Mouse (Mus musculus): ENCODE data around the gene Mrgprx2.
"Not testable (repeated sequence)": the region's sequence is repeated elsewhere in the genome, so short reads cannot be mapped to it uniquely, and the experiment has no call there.

Gene Mrgprx2

DNA sequence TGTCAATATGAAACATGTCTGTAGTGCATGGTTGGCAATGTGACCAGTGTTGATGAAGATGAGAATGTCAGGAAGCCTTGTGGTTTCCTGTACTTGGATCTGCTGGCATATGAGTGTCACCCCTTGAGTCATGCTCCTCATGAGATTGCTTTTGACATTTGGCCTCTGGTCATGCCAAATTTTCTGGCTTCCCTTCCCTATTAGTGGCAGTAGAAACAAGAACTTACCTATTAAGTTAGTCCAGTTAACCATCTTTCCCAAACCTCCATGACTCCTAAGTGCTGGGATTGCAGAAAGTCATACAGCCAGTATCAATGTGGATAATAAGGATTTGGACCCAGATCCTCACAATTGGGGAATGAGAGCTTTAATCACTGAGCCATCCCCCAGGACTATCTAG, at the start of gene Mrgprx2:
Gene Mrgprx2 (minus strand): TSS at position 101 of the 400 bp plus-strand sequence.
- DNase-seq (ENCODE audit: low read depth): no peak

GRCm38 (mm10) chr7:48456242-48456641, 42.9 kb downstream of the Mrgprx2 start, which contains the start of gene Mrgprb1:
Gene Mrgprb1 (minus strand): TSS chr7:48456342.
- no peak for DNase-seq (ENCODE audit: low read depth)

DNA sequence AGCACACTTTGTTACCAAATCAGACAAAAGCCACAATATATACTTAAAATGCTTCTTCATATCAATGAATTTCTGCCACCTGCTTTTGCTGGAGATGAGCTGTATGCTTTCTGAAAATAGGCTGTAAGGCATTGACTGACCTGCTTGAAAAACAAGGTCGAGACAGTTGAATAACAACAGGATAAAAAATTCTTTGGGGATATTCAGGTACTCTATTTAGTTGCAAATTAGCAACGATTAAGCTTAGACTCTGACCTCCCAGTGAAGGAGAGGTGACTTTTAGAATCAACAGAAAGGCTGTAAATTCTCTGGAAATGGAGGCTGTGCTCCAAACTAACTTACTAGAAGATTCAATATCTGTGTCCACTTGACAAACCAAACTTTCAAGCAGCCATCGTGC, 62.5 kb downstream of the Mrgprx2 start:
- DNase-seq (ENCODE audit: low read depth): no peak

GRCm38 (mm10) chr7:48435936-48436335, 63.2 kb downstream of the Mrgprx2 start:
- DNase-seq (ENCODE audit: low read depth): not testable (repeated sequence)
